Mouse (Mus musculus) spleen, adult 2 months (tissue): ENCODE data around the gene Garem2. TPM values are rescaled to one million over a fixed set of nuclear protein-coding genes. Genes with fewer than 3 reads are reported as not detected.
A peak's percentile ranks its signal among the peaks of the same experiment; 100 is the strongest.

Experiments
- DNase-seq, 2 experiments: peaks; one replicate each; pipeline versions ENCODE4 v3.0.0 to v3.0.0-alpha.2; 2012 to 2021; ENCODE audit warnings: low spot score in 2 of 2, low read depth in 1 of 2
- H3K27ac ChIP-seq: fragments of 200-500 bp; 2 replicates; pipeline ENCODE4 v1.5.1; 2012; ENCODE audit warnings: low read length, inconsistent platforms; ENCODE audit not compliant: insufficient read depth
- H3K27me3 ChIP-seq: fragments of 200-500 bp; 2 replicates; pipeline ENCODE4 v1.6.1; 2012; ENCODE audit warnings: mild to moderate bottlenecking, moderate library complexity, low read length, inconsistent platforms; ENCODE audit not compliant: control insufficient read depth, insufficient read depth
- H3K36me3 ChIP-seq: fragments of 200-500 bp; 2 replicates; pipeline ENCODE4 v1.6.1; 2012; ENCODE audit warnings: mild to moderate bottlenecking, low read length, inconsistent platforms; ENCODE audit not compliant: control insufficient read depth, insufficient read depth
- H3K4me1 ChIP-seq: fragments of 200-500 bp; 2 replicates; pipeline ENCODE4 v1.6.1; 2011; ENCODE audit warnings: inconsistent platforms; ENCODE audit not compliant: control insufficient read depth, insufficient read depth, insufficient read length
- H3K4me3 ChIP-seq: fragments of 200-500 bp; 2 replicates; pipeline ENCODE4 v1.5.1; 2011; ENCODE audit warnings: mild to moderate bottlenecking, inconsistent platforms; ENCODE audit not compliant: insufficient read depth, insufficient read length; ENCODE audit errors: extremely low read depth
- CTCF ChIP-seq: fragments of 200-500 bp; IDR thresholded peaks from 2 replicates; pipeline ENCODE4 v1.5.1; 2011; ENCODE audit warnings: mild to moderate bottlenecking, inconsistent platforms; ENCODE audit not compliant: insufficient read depth, insufficient read length, insufficient replicate concordance; ENCODE audit errors: extremely low read depth
- POLR2A ChIP-seq: fragments of 200-500 bp; IDR thresholded peaks from 2 replicates; pipeline ENCODE4 v1.6.1; 2011; ENCODE audit warnings: low read depth, low read length, inconsistent platforms
- WGBS: fragments of 180-500 bp; shearing (Covaris S2); methylation state at CpG from one replicate; pipeline ENCODE4 v1.1.7; 2018; 5-methylcytosine and 5-hydroxymethylcytosine counted together
- polyA plus RNA-seq: library from polyadenylated mRNA; depleted of rRNA; stranded (reverse); fragments of >200 nt; gene quantifications from 2 replicates; pipeline ENCODE4 v1.2.3, GENCODE M21; 2012

The Garem2 gene
- polyA plus RNA-seq, 1 experiment: not detected

DNA sequence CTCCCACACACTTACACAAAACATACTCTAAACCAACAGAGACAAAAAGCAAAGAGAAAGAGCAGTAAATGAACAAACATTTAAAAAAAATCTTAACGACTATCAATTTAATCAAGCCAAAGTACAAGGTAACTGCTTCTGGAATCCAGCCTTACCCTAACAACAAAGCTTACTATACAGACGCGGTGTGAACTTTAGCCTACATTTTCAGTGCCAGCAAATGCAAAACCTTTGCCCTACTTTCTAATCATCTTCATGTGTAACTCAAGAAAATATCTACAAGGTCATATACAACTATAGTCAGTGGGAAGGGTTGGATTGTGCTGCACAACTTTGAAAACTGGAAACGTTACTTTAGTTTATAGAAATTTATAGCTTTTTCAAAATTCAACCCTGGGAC is 47.0 kb downstream of the Garem2 start:
- TF ChIP-seq CTCF: no peak
- no peak for TF ChIP-seq POLR2A
- Histone ChIP-seq H3K27me3 (no peaks in the 10 kb centered on the region), H3K4me3 (no peak overlapping the region), H3K36me3 (no peaks in the 10 kb centered on the region; the same call in 1 of the 2 replicates), H3K27ac (no peak overlapping the region), H3K4me1 (no peaks in the 10 kb centered on the region; the same call in 1 of the 2 replicates)
- WGBS: 84% methylated on average over 4 of the region's 4 CpGs
- DNase-seq: no peak

DNA sequence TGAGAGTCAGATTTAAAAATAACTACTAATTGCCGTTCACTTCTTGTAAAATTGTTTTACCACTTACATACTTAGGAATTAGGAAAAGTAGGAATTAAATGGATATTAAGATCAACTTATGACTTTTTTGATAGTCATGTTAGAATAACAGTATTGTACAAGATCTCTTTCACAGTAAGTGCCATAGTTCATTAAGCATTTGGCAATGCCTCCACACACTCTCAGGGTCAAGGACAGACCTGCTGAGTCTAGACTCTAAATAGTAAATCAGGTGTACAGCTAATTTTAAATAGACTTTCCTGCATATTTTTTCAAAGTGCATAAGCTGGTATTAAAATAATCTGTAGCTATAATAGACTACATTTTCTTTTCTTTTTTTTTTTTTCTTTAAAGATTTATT is 47.5 kb downstream of the Garem2 start:
- 89% methylated on average over 1 of the region's 1 CpGs for WGBS
- H3K27ac ChIP-seq: no peak overlapping the region
- DNase-seq: no peak
- TF ChIP-seq POLR2A (no peak), CTCF (no peak)
- H3K36me3 ChIP-seq: no peaks in the 10 kb centered on the region; the same call in 1 of the 2 replicates
- no peaks in the 10 kb centered on the region; the same call in 1 of the 2 replicates for H3K4me1 ChIP-seq
- H3K27me3 ChIP-seq: no peaks in the 10 kb centered on the region
- no peak overlapping the region for H3K4me3 ChIP-seq

DNA sequence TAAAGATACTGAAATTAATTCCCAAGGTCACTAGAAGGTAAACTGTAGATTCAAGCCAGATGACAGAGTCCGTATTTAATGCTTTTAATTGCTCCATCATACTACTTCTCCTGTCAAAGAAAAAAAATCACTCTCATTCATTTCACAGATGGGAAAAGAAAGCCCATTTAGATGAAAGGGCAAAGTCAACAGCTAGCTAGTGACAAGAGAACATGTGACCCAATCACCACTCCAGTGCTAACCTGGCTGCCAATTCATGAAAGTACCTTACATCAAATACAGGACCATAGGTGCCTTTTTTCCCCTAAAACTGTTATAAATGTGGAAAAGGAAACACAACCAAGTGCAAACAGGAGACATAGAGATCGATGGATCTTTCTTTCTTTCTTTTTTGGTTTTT is 48.3 kb downstream of the Garem2 start:
- 91% methylated on average over 2 of the region's 2 CpGs for WGBS
- no peak overlapping the region for H3K4me3 ChIP-seq
- TF ChIP-seq POLR2A (no peak), CTCF (no peak)
- H3K27ac ChIP-seq: no peak overlapping the region
- H3K4me1 ChIP-seq: no peaks in the 10 kb centered on the region; the same call in 1 of the 2 replicates
- no peak for DNase-seq
- no peaks in the 10 kb centered on the region for H3K27me3 ChIP-seq
- no peaks in the 10 kb centered on the region; the same call in 1 of the 2 replicates for H3K36me3 ChIP-seq

DNA sequence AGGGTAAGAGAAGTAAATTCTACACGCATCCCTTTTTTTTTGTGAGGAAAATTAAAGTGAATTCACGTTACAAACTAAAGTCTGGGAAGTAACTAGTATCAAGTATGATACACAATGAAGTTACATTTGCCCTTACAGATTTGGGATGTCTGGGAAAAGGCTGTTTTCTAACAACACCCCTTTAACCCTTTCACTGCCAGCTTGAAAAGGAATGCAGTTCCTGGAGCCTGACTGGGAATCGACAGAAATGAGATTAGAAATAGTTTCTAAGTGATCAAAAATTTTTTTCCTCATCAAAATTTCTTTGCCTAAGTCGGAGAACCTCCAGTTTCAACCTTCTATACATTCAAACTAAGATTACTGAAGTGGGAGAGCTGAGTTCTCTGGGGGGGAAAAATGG is 49.1 kb downstream of the Garem2 start:
- H3K4me1 ChIP-seq: no peaks in the 10 kb centered on the region
- DNase-seq: no peak
- H3K27me3 ChIP-seq: no peaks in the 10 kb centered on the region
- H3K4me3 ChIP-seq: peak overlapping the region; percentile 93
- WGBS: 32% methylated on average over 4 of the region's 4 CpGs
- no peaks in the 10 kb centered on the region; the same call in 1 of the 2 replicates for H3K36me3 ChIP-seq
- TF ChIP-seq CTCF (no peak), POLR2A (no peak)
- H3K27ac ChIP-seq: no peak overlapping the region

DNA sequence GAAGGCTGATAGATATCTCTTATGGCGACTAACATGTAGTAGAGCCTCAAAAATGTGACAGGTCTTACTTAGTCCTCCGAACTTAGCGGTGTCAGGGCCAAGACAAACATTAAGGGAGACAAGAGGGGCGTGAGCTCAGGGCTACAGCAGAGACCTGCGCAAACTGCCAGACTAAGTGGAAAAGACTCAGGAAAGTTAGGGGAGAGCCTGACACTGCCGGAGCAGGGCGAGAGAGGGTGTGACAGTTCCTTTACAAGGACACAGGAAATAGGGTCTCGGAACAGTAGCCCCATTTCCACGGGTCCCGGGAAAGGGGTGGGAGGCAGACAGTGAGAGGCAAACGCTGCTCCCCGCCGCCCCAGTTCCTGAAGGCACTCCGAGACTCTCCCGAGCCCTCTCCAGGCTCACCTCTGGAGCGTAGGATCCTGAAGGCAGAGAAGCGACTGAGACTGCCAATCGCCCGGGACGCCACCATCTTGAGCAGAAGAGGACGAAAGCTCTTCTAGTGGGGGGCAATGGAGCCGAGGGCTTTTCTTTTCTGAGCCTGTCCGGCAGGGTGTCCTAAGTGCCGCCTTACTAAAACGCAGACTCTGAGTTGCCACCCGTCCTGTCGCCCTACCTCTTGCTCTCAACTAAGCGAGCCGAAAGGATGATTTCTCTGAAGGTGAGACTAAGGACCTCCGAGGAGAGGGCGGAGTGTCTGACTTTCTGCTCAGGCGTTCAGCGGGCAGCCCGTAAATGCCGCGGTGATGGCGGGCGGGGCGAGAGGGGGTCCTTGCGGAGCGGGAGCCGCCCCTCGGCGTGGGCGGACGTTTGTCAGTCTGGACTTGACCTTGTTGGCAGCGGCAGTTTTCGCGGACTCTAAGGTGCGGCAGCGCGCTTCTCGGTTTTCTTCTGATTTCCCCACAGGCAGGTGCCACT is 49.8 kb downstream of the Garem2 start, which contains the start of the genes Hadha and Hadhb:
Hadha (minus strand) TSS at position 689 of the 921 bp plus-strand sequence.
Hadhb (plus strand) TSS at position 775 of the 921 bp plus-strand sequence.
- under 1% methylated on average over 53 of the region's 53 CpGs for WGBS
- no peak for TF ChIP-seq CTCF
- peak; percentile 72 for TF ChIP-seq POLR2A
- Histone ChIP-seq H3K36me3 (no peaks in the 10 kb centered on the region; the same call in 1 of the 2 replicates), H3K27me3 (no peaks in the 10 kb centered on the region), H3K4me3 (peak within 1 kb of the TSS; percentile 93), H3K27ac (peak within 1 kb of the TSS; percentile 98), H3K4me1 (no peaks in the 10 kb centered on the region)
- DNase-seq: peak; percentile 86 to 91

DNA sequence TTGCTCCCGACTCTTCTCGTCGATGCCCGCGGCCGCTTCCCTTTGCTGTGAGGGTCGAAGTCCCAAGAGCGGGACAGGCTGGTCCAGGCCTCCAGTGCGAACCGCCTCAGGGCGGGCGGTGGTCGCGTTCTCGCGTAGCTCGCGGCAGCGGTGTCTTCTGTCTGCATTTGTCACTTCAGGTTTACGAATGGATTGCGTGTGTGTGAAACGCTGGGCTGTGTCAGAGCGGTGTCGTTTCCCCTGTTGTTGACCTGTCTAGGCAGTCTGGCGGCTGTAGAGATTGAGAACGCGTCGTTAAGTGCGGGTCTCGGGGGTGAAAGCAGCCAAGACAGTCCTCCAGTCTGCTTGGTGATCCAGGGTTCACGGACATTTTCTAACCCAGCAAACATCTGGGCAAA is 50.4 kb downstream of the Garem2 start:
- no peak for DNase-seq
- Histone ChIP-seq H3K4me1 (no peaks in the 10 kb centered on the region), H3K36me3 (no peaks in the 10 kb centered on the region), H3K4me3 (peak overlapping the region; percentile 93), H3K27ac (peak overlapping the region; percentile 98), H3K27me3 (no peaks in the 10 kb centered on the region)
- under 1% methylated on average over 31 of the region's 31 CpGs for WGBS
- TF ChIP-seq POLR2A (no peak), CTCF (no peak)
